9 mouse cellular contexts compared by ENCODE assay signal in the genomic region with DNA sequence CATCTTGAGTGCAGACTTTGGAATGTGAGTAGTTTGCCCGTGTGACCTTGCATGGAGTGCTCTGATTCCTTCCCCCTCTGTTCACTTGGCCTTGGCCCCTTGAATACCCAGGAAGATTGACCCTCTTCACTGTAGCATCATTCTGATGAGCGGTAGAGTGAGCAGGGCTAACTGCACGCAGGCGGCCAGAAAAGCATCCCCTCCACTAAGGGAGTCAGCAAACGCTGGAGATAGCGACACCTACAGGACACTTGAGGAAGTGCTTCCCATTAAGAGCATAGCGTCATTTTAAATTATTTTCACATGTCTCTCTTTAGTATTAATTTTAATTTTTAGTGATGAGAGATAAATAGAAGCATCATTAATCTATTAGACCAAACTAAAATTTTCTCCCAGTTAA. TPM values are rescaled to one million over a fixed set of nuclear protein-coding genes. Genes with fewer than 3 reads are reported as not detected.
DNase-seq lines count a peak whose midpoint lies in the region; ATAC-seq and TF ChIP-seq lines count a peak whose summit lies in the region.
"Had no signal": no experiment of that assay in that cellular context is flagged by ENCODE, and none has a peak within 500 bp of the region (broad histone marks: within the 10 kb centered on the region; RNA-seq: fewer than 3 reads in every experiment).

No protein-coding gene starts in this region.

- H3K4me3 ChIP-seq in hindbrain, embryonic 11.5 days (ENCODE audit: low read depth, low read length) = no peak overlapping the region
- H3K4me3 ChIP-seq in hindbrain, embryonic 13.5 days = no peak overlapping the region
- H3K4me3 ChIP-seq in bone marrow macrophage, adult 2 months (ENCODE audit: insufficient read depth, low read length) = no peak overlapping the region
- no peak overlapping the region for H3K4me3 ChIP-seq in forebrain, embryonic 13.5 days
- H3K4me3 ChIP-seq: liver, embryonic 15.5 days had no signal

- DNase-seq in hindbrain, embryonic 11.5 days (ENCODE audit: low spot score) = peak; percentile 67
- peak; percentile 13 to 35 for DNase-seq in lung, adult 18-20 months
- peak; percentile 83 for DNase-seq in retina, embryonic 14.5 days (ENCODE audit: low spot score)
- DNase-seq in left cerebral cortex, adult 9 months (ENCODE audit: low spot score in 2 of 2) = no peak

- no peaks in the 10 kb centered on the region for H3K27me3 ChIP-seq in hindbrain, embryonic 11.5 days (ENCODE audit: control insufficient read depth, insufficient read depth, low read length)
- no peaks in the 10 kb centered on the region for H3K27me3 ChIP-seq in hindbrain, embryonic 13.5 days
- no peaks in the 10 kb centered on the region for H3K27me3 ChIP-seq in forebrain, embryonic 13.5 days
- H3K27me3 ChIP-seq: liver, embryonic 15.5 days had no signal

- WGBS in hindbrain, embryonic 11.5 days = 18% methylated on average over 7 of the region's 7 CpGs
- WGBS in hindbrain, embryonic 13.5 days = 22% methylated on average over 7 of the region's 7 CpGs
- WGBS in forebrain, embryonic 13.5 days = 16% methylated on average over 7 of the region's 7 CpGs

- H3K36me3 ChIP-seq in hindbrain, embryonic 11.5 days (ENCODE audit: control insufficient read depth, insufficient read depth, low read length) = no peaks in the 10 kb centered on the region
- peaks cover 16% of the 10 kb centered on the region; the same call in 1 of the 2 replicates for H3K36me3 ChIP-seq in hindbrain, embryonic 13.5 days
- H3K36me3 ChIP-seq in forebrain, embryonic 13.5 days (ENCODE audit: poor library complexity, severe bottlenecking) = no peaks in the 10 kb centered on the region
- H3K36me3 ChIP-seq: liver, embryonic 15.5 days had no signal

- TF ChIP-seq CTCF in bone marrow macrophage, adult 2 months (IDR thresholded peaks at IDR 0.05; ENCODE audit: low read depth, low read length) = peak; percentile 98

- no peaks in the 10 kb centered on the region for H3K4me1 ChIP-seq in hindbrain, embryonic 11.5 days (replicated peaks; ENCODE audit: control insufficient read depth, insufficient read depth, low read length)
- H3K4me1 ChIP-seq in hindbrain, embryonic 13.5 days (replicated peaks) = no peaks in the 10 kb centered on the region
- H3K4me1 ChIP-seq in bone marrow macrophage, adult 2 months (ENCODE audit: control insufficient read depth, insufficient read depth, low read length) = no peaks in the 10 kb centered on the region
- H3K4me1 ChIP-seq in forebrain, embryonic 13.5 days = no peaks in the 10 kb centered on the region
- H3K4me1 ChIP-seq: liver, embryonic 15.5 days had no signal

- H3K27ac ChIP-seq in hindbrain, embryonic 11.5 days (ENCODE audit: low read depth, low read length) = no peak overlapping the region
- H3K27ac ChIP-seq in hindbrain, embryonic 13.5 days = no peak overlapping the region
- no peak overlapping the region for H3K27ac ChIP-seq in bone marrow macrophage, adult 2 months (ENCODE audit: insufficient read depth, low read depth, low read length)
- H3K27ac ChIP-seq in forebrain, embryonic 13.5 days = no peak overlapping the region
- H3K27ac ChIP-seq: liver, embryonic 15.5 days had no signal

- no peak for ATAC-seq in hindbrain, embryonic 11.5 days (ENCODE audit: low FRiP score)
- ATAC-seq in hindbrain, embryonic 13.5 days (ENCODE audit: low FRiP score) = no peak
- peak; percentile 40 for ATAC-seq in CD4-positive, CD25-positive, alpha-beta regulatory T cell, adult 4 months
- ATAC-seq in forebrain, embryonic 13.5 days = peak; percentile 74; the same call in 1 of the 2 replicates

- H3K9me3 ChIP-seq in hindbrain, embryonic 11.5 days (ENCODE audit: control insufficient read depth, low read length) = no peaks in the 10 kb centered on the region
- no peaks in the 10 kb centered on the region for H3K9me3 ChIP-seq in hindbrain, embryonic 13.5 days
- no peaks in the 10 kb centered on the region for H3K9me3 ChIP-seq in forebrain, embryonic 13.5 days (replicated peaks)
- H3K9me3 ChIP-seq: liver, embryonic 15.5 days had no signal

- no peak overlapping the region for H3K9ac ChIP-seq in hindbrain, embryonic 11.5 days (ENCODE audit: low read depth, low read length)
- H3K9ac ChIP-seq in hindbrain, embryonic 13.5 days = no peak overlapping the region
- H3K9ac ChIP-seq in forebrain, embryonic 13.5 days = no peak overlapping the region
- H3K9ac ChIP-seq: liver, embryonic 15.5 days had no signal

- TF ChIP-seq POLR2A in bone marrow macrophage, adult 2 months (IDR thresholded peaks at IDR 0.05; ENCODE audit: borderline replicate concordance, low read depth, low read length) = no peak

- no peak overlapping the region for H3K4me2 ChIP-seq in hindbrain, embryonic 11.5 days (replicated peaks; ENCODE audit: low read depth, low read length)
- H3K4me2 ChIP-seq in hindbrain, embryonic 13.5 days = no peak overlapping the region
- H3K4me2 ChIP-seq in forebrain, embryonic 13.5 days = no peak overlapping the region
- H3K4me2 ChIP-seq: liver, embryonic 15.5 days had no signal

RNA-seq across cellular contexts. Expression of a gene that starts 13.8 kb away (rescaled TPM):
- polyA plus RNA-seq in hindbrain, embryonic 11.5 days (2014; fragmentation: Nextera tagmentation; extraction: Ambion mirVana) = 13.9 and 14.0 TPM in 2 replicates
- polyA plus RNA-seq in hindbrain, embryonic 13.5 days (2015; fragmentation: Nextera tagmentation; extraction: Ambion mirVana) = 12.2 and 12.3 TPM in 2 replicates
- polyA plus RNA-seq in CD4-positive, CD25-positive, alpha-beta regulatory T cell, adult 4 months (2017; shearing (Covaris generic)) = 1 to 10 TPM; 2.7 to 4.9 TPM
- polyA plus RNA-seq in bone marrow macrophage, adult 2 months (2012; ENCODE audit: insufficient read depth, insufficient read length, missing spikeins) = 11.8 and 12.0 TPM in 2 replicates
- 10.4 and 12.6 TPM in 2 replicates for polyA plus RNA-seq in forebrain, embryonic 13.5 days (2015; fragmentation: Nextera tagmentation; extraction: Ambion mirVana)

Comparison
In these comparisons a context has a peak if more than half of its experiments do, and no peak if none do; other contexts are left out.
1. ATAC-seq: peak in CD4-positive, CD25-positive, alpha-beta regulatory T cell, adult 4 months (single experiment) and forebrain, embryonic 13.5 days (single experiment); none in hindbrain, embryonic 11.5 days (single experiment) and hindbrain, embryonic 13.5 days (single experiment).
2. DNase-seq: peak in hindbrain, embryonic 11.5 days (single experiment), lung, adult 18-20 months (2 of 2) and retina, embryonic 14.5 days (single experiment); none in left cerebral cortex, adult 9 months (0 of 2).